Mouse (Mus musculus) olfactory bulb, adult 2 months (tissue): ENCODE data around the gene Zfp629.

ENCODE experiments used
- CTCF ChIP-seq: fragments of 200-500 bp; IDR thresholded peaks from 2 replicates; pipeline ENCODE4 v1.5.1; 2012; ENCODE audit warnings: low read depth, mild to moderate bottlenecking, low read length, moderate library complexity; ENCODE audit not compliant: insufficient read depth
- POLR2A ChIP-seq: fragments of 200-500 bp; IDR thresholded peaks from 2 replicates; pipeline ENCODE4 v1.6.1; 2012; ENCODE audit warnings: mild to moderate bottlenecking, low read depth, low read length, moderate library complexity; ENCODE audit not compliant: insufficient read depth

- TF ChIP-seq CTCF (no peak), POLR2A (no peak)
Observed at GRCm38 (mm10) chr7:127591108-127591507, 24.5 kb downstream of the Zfp629 start.
